Mouse (Mus musculus): ENCODE results near the gene Capns1. TPM values are rescaled to one million over a fixed set of nuclear protein-coding genes. Genes with fewer than 3 reads are reported as not detected.

Capns1 gene
- polyA plus RNA-seq, 1 experiment from 2014 or later: 43.9 TPM

DNA sequence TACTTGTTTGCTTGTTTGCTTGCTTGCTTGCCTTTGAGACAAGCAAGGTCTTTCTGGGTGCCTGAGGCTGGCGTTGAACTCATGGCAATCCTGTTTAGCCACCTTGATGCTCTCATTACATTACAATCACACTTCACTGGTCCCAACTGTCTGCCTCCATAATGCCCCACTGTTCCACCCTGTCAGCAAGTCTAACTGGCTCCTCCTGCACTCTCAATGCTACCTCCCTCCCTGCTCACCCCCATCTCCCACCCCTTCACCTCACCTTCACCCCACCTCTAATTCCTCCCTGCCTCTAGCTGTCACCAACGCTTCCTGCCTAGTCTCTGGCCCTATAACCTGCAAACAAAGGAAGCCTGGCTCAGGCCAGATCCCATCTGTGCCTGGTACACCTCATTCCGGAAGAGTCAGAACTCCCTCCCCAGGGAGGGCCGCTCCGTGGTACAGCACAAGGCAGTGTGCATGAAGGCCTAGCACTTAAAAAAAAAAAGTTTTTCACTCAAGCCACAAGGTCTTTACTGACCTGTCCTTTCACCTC, 950 bp downstream of the Capns1 start:
- Histone ChIP-seq H3K36me3 (ENCODE audit: control insufficient read depth, insufficient read depth, low read length) (no peaks in the 10 kb centered on the region), H3K27me3 (ENCODE audit: control insufficient read depth, insufficient read depth, low read length) (no peaks in the 10 kb centered on the region), H3K4me2 (no peak overlapping the region), H3K4me1 (ENCODE audit: control insufficient read depth, insufficient read depth, low read length) (peaks cover 13% of the 10 kb centered on the region), H3K9me3 (ENCODE audit: control insufficient read depth, low read length) (no peaks in the 10 kb centered on the region), H3K9ac (ENCODE audit: low read length) (no peak overlapping the region), H3K27ac (ENCODE audit: low read depth, low read length) (no peak overlapping the region), H3K4me3 (ENCODE audit: low read depth, low read length) (no peak overlapping the region)
- no peak for DNase-seq (ENCODE audit: low spot score, missing footprints)
- no peak for ATAC-seq (ENCODE audit: low FRiP score)
- WGBS: 73% methylated on average over 5 of the region's 5 CpGs

- Histone ChIP-seq H3K9me3 (ENCODE audit: control insufficient read depth, low read length) (no peaks in the 10 kb centered on the region), H3K27ac (ENCODE audit: low read depth, low read length) (no peak overlapping the region), H3K27me3 (ENCODE audit: control insufficient read depth, insufficient read depth, low read length) (no peaks in the 10 kb centered on the region), H3K9ac (ENCODE audit: low read length) (no peak overlapping the region), H3K36me3 (ENCODE audit: control insufficient read depth, insufficient read depth, low read length) (no peaks in the 10 kb centered on the region; the same call in 1 of the 2 replicates), H3K4me1 (ENCODE audit: control insufficient read depth, insufficient read depth, low read length) (peaks cover 14% of the 10 kb centered on the region), H3K4me2 (no peak overlapping the region), H3K4me3 (ENCODE audit: low read depth, low read length) (no peak overlapping the region)
- no peak for ATAC-seq (ENCODE audit: low FRiP score)
- WGBS: 81% methylated on average over 6 of the region's 6 CpGs
- no peak for DNase-seq (ENCODE audit: low spot score, missing footprints)
These were observed 2.4 kb downstream of the Capns1 start for GRCm38 (mm10) chr7:30196171-30196570.

- H3K9me3 ChIP-seq (ENCODE audit: control insufficient read depth, low read length): no peaks in the 10 kb centered on the region
- H3K4me2 ChIP-seq: peak overlapping the region; percentile 85; the same call in 1 of the 2 replicates
- no peak for ATAC-seq (ENCODE audit: low FRiP score)
- H3K27ac ChIP-seq (ENCODE audit: low read depth, low read length): no peak overlapping the region
- peak overlapping the region; percentile 64; the same call in 1 of the 2 replicates for H3K4me3 ChIP-seq (ENCODE audit: low read depth, low read length)
- no peak for DNase-seq (ENCODE audit: low spot score, missing footprints)
- H3K36me3 ChIP-seq (ENCODE audit: control insufficient read depth, insufficient read depth, low read length): no peaks in the 10 kb centered on the region; the same call in 1 of the 2 replicates
- peak overlapping the region; percentile 69; the same call in 1 of the 2 replicates for H3K9ac ChIP-seq (ENCODE audit: low read length)
- WGBS: 80% methylated on average over 6 of the region's 6 CpGs
- H3K27me3 ChIP-seq (ENCODE audit: control insufficient read depth, insufficient read depth, low read length): no peaks in the 10 kb centered on the region
- peaks cover 14% of the 10 kb centered on the region for H3K4me1 ChIP-seq (ENCODE audit: control insufficient read depth, insufficient read depth, low read length)
These were observed 3.1 kb downstream of the Capns1 start for GRCm38 (mm10) chr7:30195461-30195860.

- Histone ChIP-seq H3K4me2 (peak overlapping the region; percentile 85), H3K9ac (ENCODE audit: low read length) (peak overlapping the region; percentile 69), H3K4me1 (ENCODE audit: control insufficient read depth, insufficient read depth, low read length) (peaks cover 14% of the 10 kb centered on the region), H3K27ac (ENCODE audit: low read depth, low read length) (peak overlapping the region; percentile 25), H3K27me3 (ENCODE audit: control insufficient read depth, insufficient read depth, low read length) (no peaks in the 10 kb centered on the region), H3K4me3 (ENCODE audit: low read depth, low read length) (peak overlapping the region; percentile 64), H3K9me3 (ENCODE audit: control insufficient read depth, low read length) (no peaks in the 10 kb centered on the region), H3K36me3 (ENCODE audit: control insufficient read depth, insufficient read depth, low read length) (no peaks in the 10 kb centered on the region; the same call in 1 of the 2 replicates)
- whole genome bisulfite sequencing: 1% methylated on average over 28 of the region's 28 CpGs
- DNase-seq (ENCODE audit: low spot score, missing footprints) (peak; percentile 98), ATAC-seq (ENCODE audit: low FRiP score) (peak; percentile 89)
These were observed 3.7 kb downstream of the Capns1 start for GRCm38 (mm10) chr7:30194884-30195283.

DNA sequence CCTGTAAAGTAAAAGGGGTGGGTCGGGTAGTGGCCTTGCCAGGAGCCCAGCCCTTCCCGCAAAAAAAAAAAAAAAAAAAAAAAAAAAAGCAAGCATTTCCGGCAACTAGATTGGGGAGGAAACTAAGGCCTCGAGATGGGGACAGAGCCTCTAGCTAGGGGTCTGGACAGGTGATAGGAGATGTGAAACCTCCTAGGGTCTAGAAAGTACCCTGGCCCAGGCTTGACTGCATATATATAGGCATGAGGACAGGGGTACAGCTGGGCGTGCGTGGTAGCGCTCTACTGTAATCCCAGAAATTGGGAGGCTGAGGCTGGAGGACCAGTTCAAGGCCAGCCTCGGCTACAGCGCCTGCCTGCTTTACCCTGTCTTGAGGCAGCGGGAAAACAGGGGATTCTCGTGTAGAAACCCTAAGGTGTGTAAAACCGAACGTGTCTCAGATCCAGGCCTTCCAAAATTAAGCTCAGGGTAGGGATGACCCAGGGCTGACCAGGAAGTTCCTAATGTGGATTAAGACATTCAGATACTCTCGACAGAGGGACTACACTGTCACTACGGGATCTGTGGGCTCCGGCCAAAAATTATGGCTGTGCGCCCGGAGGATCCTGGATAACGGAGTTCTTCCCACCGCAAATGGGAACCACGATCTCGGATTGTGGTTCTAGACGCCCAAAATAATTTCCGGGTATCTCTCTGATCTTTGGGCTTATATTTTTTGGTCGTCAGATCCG, 4.3 kb downstream of the Capns1 start:
- Histone ChIP-seq H3K4me1 (ENCODE audit: control insufficient read depth, insufficient read depth, low read length) (peaks cover 14% of the 10 kb centered on the region), H3K4me2 (peak overlapping the region; percentile 85), H3K27me3 (ENCODE audit: control insufficient read depth, insufficient read depth, low read length) (no peaks in the 10 kb centered on the region), H3K9ac (ENCODE audit: low read length) (peak overlapping the region; percentile 69), H3K36me3 (ENCODE audit: control insufficient read depth, insufficient read depth, low read length) (no peaks in the 10 kb centered on the region; the same call in 1 of the 2 replicates), H3K27ac (ENCODE audit: low read depth, low read length) (peak overlapping the region; percentile 25), H3K4me3 (ENCODE audit: low read depth, low read length) (peak overlapping the region; percentile 64), H3K9me3 (ENCODE audit: control insufficient read depth, low read length) (no peaks in the 10 kb centered on the region)
- ATAC-seq (ENCODE audit: low FRiP score) (peak; percentile 35), DNase-seq (ENCODE audit: low spot score, missing footprints) (peak; percentile 95)
- WGBS: 0% methylated on average over 26 of the region's 26 CpGs

- ATAC-seq (ENCODE audit: low FRiP score): peak; percentile 59
- peak; percentile 93 for DNase-seq (ENCODE audit: low spot score, missing footprints)
- H3K27me3 ChIP-seq (ENCODE audit: control insufficient read depth, insufficient read depth, low read length): no peaks in the 10 kb centered on the region
- peak overlapping the region; percentile 85 for H3K4me2 ChIP-seq
- H3K9ac ChIP-seq (ENCODE audit: low read length): peak overlapping the region; percentile 69
- no peaks in the 10 kb centered on the region for H3K9me3 ChIP-seq (ENCODE audit: control insufficient read depth, low read length)
- H3K36me3 ChIP-seq (ENCODE audit: control insufficient read depth, insufficient read depth, low read length): no peaks in the 10 kb centered on the region; the same call in 1 of the 2 replicates
- H3K27ac ChIP-seq (ENCODE audit: low read depth, low read length): peak overlapping the region; percentile 25; the same call in 1 of the 2 replicates
- 1% methylated on average over 26 of the region's 26 CpGs for WGBS
- peaks cover 14% of the 10 kb centered on the region for H3K4me1 ChIP-seq (ENCODE audit: control insufficient read depth, insufficient read depth, low read length)
- peak overlapping the region; percentile 64 for H3K4me3 ChIP-seq (ENCODE audit: low read depth, low read length)
These were observed 5.0 kb downstream of the Capns1 start for GRCm38 (mm10) chr7:30193581-30194100.

DNA sequence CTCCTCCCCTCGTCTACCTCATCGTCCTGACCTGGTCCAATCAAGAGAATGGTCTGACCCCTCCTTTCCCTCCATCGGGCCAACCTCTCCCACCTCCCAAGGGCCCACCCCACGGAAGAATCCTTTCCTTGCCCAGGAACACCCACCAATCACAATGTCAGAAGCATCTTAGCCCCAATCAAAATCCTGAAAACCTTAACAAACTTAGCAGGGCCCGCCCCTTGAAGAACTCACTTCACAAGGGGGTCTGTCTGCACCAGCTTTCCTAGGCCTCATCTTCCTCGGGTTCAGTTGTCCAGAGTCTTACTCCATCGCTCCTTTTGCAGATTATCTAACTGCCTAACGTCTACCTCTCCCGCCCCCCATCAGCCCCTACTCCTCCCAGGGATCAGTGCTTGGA, 5.6 kb downstream of the Capns1 start:
- Histone ChIP-seq H3K27me3 (ENCODE audit: control insufficient read depth, insufficient read depth, low read length) (no peaks in the 10 kb centered on the region), H3K4me2 (peak overlapping the region; percentile 85), H3K27ac (ENCODE audit: low read depth, low read length) (no peak overlapping the region), H3K4me3 (ENCODE audit: low read depth, low read length) (peak overlapping the region; percentile 64), H3K9ac (ENCODE audit: low read length) (peak overlapping the region; percentile 69; the same call in 1 of the 2 replicates), H3K9me3 (ENCODE audit: control insufficient read depth, low read length) (no peaks in the 10 kb centered on the region), H3K36me3 (ENCODE audit: control insufficient read depth, insufficient read depth, low read length) (peaks cover 3% of the 10 kb centered on the region; the same call in 1 of the 2 replicates), H3K4me1 (ENCODE audit: control insufficient read depth, insufficient read depth, low read length) (peaks cover 14% of the 10 kb centered on the region)
- WGBS: 20% methylated on average over 9 of the region's 9 CpGs
- DNase-seq (ENCODE audit: low spot score, missing footprints): no peak
- no peak for ATAC-seq (ENCODE audit: low FRiP score)

GRCm38 (mm10) chr7:30192088-30192487, 6.5 kb downstream of the Capns1 start:
- WGBS: 90% methylated on average over 12 of the region's 12 CpGs
- Histone ChIP-seq H3K4me1 (ENCODE audit: control insufficient read depth, insufficient read depth, low read length) (peaks cover 14% of the 10 kb centered on the region), H3K36me3 (ENCODE audit: control insufficient read depth, insufficient read depth, low read length) (peaks cover 9% of the 10 kb centered on the region; the same call in 1 of the 2 replicates), H3K27me3 (ENCODE audit: control insufficient read depth, insufficient read depth, low read length) (no peaks in the 10 kb centered on the region), H3K27ac (ENCODE audit: low read depth, low read length) (no peak overlapping the region), H3K9me3 (ENCODE audit: control insufficient read depth, low read length) (no peaks in the 10 kb centered on the region), H3K4me3 (ENCODE audit: low read depth, low read length) (no peak overlapping the region), H3K4me2 (no peak overlapping the region), H3K9ac (ENCODE audit: low read length) (no peak overlapping the region)
- no peak for ATAC-seq (ENCODE audit: low FRiP score)
- DNase-seq (ENCODE audit: low spot score, missing footprints): no peak

GRCm38 (mm10) chr7:30189116-30189491, 9.5 kb downstream of the Capns1 start:
- Histone ChIP-seq H3K36me3 (ENCODE audit: control insufficient read depth, insufficient read depth, low read length) (peaks cover 14% of the 10 kb centered on the region), H3K4me1 (ENCODE audit: control insufficient read depth, insufficient read depth, low read length) (peaks cover 13% of the 10 kb centered on the region), H3K4me2 (no peak overlapping the region), H3K27me3 (ENCODE audit: control insufficient read depth, insufficient read depth, low read length) (no peaks in the 10 kb centered on the region), H3K9me3 (ENCODE audit: control insufficient read depth, low read length) (no peaks in the 10 kb centered on the region), H3K9ac (ENCODE audit: low read length) (no peak overlapping the region), H3K4me3 (ENCODE audit: low read depth, low read length) (no peak overlapping the region), H3K27ac (ENCODE audit: low read depth, low read length) (no peak overlapping the region)
- no peak for ATAC-seq (ENCODE audit: low FRiP score)
- WGBS: 86% methylated on average over 4 of the region's 4 CpGs
- DNase-seq (ENCODE audit: low spot score, missing footprints): no peak
